Mouse (Mus musculus): ENCODE measurements around the gene Hist1h3d.
"Not testable (repeated sequence)": the region's sequence is repeated elsewhere in the genome, so short reads cannot be mapped to it uniquely, and the experiment has no call there.

Hist1h3d gene

GRCm38 (mm10) chr13:23575271-23575851 lies at the start of gene Hist1h3d:
Hist1h3d (plus strand) TSS chr13:23575763.
- peak; percentile 86 for DNase-seq (ENCODE audit: low read depth)

DNA sequence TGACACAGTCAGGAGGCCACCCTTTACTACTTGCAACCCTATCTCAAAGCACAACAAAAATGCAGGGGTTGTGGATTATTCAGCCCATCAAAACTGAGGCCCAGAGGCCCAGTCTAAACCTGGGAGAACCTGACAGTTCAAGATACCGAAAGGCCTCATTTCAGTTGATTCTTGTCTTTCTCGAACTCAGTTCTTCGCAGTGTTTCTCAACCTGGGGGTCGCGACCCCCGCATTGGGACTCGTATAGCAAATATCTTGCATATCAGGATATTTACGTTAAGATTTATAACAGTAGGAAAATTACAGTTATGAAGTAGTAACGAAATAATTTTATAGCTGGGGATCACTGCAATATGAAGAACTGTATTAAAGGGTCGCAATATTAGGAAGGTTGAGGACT lies 49.7 kb upstream of the Hist1h3d start:
- DNase-seq (ENCODE audit: low read depth): no peak

DNA sequence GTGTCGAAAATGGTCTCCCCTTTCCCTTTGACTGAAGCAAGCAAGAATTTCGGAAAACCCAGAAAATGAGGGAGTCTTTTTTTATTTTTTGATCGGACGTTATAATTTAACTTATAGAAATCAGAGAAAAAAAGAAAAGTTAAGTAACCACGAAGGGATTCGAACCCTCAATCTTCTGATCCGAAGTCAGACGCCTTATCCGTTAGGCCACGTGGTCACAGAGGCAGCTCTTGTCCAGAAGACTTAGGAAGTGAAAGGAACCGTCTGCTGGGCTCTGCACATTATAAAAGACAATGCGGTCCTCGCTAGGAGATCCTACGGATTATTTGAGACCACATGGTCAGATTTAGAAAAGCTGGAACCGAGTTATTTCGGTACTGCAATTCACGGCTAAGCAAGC lies 49.3 kb upstream of the Hist1h3d start:
- peak; percentile 96 for DNase-seq (ENCODE audit: low read depth)

DNA sequence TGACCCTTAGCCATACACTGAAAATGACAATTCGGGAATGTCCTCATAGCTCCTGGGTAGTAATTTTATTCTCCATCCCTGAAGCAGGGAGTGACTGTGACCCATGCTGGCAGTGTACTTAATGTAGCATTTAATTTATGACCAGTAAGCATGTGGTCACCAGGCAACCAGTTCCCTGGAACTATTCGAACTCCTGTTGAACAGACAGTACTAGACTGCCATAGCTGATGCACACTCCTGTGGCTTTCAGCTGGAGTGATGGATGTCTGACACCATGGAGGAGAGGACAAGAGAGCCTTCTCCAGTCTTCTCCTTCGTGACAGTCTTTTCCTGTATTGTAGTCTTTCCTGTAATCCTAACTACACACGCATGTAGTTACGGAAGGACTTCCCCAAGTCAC lies 46.6 kb upstream of the Hist1h3d start:
- DNase-seq (ENCODE audit: low read depth): peak; percentile 10

DNA sequence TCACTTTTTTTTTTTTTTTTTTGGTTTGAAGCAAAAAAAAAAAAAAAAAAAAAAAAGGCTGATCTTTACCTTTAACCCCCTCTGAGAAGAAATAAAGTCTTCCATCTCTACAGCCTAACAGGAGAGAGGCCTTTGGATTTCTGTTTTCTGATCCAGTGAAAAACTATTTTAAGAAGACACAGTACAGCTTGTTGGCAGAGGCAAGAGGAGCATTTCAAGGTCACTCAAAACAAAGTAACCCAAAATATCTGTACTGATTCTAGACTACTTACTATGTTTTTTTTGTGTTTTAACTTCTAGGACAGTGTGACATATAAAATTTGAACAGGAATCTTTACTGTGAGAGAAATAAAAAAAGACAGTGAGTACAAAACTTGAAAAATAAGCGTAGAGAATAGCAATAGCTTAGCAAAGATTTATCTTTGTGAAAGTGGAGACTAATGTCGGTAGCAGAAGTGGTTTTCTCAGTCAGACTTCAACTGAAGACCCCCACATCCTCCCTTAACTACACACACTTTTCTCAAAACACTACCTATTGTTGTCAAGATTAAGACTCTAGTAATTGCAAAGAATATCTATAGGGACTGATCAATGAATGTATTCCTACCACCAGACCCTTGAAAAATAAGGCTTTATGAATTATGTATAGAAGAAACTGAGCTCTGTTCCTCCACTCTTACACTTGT lies 45.9 kb upstream of the Hist1h3d start:
- DNase-seq (ENCODE audit: low read depth): no peak

- peak; percentile 90 for DNase-seq (ENCODE audit: low read depth)
Measured at GRCm38 (mm10) chr13:23530181-23530900, 45.2 kb upstream of the Hist1h3d start.

DNA sequence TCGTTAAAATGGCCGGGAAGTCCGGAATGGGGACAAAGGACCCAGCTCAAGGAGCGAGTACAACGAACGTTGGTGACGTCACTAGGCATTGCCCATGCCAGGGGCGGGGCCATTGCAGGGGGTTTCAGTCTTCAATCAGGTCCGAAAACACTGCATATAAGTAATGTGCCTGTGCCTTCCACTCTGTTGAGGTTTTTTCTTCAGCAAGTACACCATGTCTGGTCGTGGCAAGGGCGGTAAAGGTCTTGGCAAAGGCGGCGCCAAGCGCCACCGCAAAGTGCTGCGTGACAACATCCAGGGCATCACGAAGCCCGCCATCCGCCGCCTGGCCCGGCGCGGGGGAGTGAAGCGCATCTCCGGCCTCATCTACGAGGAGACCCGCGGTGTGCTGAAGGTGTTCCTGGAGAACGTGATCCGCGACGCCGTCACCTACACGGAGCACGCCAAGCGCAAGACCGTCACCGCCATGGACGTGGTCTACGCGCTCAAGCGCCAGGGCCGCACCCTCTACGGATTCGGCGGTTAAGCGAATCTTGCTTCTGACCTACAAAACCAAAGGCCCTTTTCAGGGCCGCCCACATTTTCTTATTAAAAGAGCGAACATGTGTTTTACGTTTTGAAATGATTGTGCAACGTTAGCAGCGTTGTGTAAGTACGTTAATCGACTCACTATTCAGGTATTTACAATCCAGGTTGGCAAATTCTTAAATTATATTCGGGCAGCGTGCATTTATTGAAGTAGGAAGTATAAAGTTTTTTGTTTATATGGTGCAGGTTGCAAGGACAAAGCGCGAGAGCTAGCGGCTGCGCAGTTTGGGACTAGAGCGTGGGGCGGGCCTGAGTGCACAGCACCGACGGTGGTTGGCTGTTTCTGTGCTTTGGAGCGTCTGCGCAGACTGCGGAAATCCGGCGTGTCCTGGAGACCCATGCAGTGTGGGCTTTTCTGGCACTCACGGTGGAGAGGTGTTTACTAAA lies 44.4 kb upstream of the Hist1h3d start, which contains the start of gene Hist1h4h:
Gene Hist1h4h, plus strand, starts transcription at position 150 of the 975 bp plus-strand sequence.
- peak; percentile 98 for DNase-seq (ENCODE audit: low read depth)

DNA sequence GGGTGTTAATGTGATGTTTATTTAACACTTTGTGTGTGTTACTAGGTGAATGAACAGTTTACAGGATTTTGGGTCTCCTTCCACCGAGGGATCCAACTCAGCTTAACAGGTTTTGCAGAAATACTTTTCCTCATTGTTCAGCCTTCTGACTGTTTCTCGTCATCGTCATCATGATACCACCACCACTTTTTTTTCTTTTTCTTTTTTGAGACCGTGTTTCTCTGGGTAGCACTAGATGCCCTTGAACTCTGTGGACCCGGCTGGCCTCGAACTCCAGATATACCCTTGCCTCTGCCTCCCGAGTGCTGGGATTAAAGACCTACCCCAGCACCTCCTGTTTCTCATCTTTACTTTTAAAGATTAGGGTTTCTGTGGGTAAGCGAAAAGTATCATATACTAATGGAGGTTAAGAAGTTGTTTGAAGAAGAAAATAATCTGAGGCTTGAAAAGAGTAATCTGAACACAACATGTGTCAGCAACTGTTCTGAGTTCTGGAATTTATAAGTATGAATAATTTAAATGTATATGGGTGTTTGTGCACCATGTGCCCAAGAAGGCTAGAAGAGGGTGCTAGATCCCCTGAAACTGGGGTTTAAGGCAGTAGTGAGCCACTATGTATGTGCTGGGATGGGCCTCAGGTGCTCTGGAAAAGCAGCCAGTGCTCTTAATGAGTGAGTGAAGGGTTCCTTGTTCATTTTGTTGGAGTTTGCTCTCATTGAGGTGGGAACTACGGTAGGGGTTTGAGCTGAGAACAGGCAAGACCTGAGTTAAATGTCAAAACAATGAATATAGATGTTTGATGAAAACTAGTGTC lies 43.1 kb upstream of the Hist1h3d start:
- peak; percentile 49 for DNase-seq (ENCODE audit: low read depth)

GRCm38 (mm10) chr13:23533560-23534367 lies 41.8 kb upstream of the Hist1h3d start, which contains the start of gene Hist1h2af:
Hist1h2af (plus strand) TSS chr13:23533906.
- peak; percentile 88 for DNase-seq (ENCODE audit: low read depth)

DNA sequence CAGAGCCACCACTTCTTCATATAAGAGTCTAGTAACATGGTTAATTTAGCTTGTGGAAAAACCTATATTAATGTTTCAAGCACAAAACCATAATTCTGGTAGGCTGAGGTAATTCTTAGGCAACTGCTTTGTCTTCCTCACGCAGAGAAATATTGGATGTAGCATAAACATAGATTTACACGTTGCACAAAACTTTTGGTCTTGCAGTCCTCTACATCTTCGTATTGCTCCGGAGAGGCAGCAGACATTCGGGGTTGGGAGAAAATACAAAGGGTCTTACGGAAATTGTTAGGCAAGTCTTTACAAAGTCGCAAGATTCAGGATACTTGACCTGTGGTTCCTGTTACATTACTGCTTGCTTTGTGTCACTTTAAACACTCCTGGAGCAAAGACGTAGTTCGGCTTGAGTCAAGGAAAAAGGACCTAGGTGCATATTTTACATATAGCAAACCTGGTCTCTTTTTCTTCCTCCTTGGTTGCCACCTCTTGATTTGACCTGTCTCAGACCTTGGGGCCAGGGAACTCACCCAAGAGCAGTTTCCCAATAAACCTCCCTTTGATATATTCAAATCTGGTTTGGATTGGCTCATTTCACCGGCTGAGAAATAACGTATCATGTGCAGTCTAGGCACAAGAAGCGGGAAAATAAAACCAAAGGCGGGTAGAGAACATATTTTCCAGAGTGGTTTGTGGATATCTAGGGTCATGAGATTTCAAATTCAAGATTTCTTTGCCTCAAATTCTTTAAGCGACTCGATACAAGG lies 41.0 kb upstream of the Hist1h3d start:
- no peak for DNase-seq (ENCODE audit: low read depth)

DNA sequence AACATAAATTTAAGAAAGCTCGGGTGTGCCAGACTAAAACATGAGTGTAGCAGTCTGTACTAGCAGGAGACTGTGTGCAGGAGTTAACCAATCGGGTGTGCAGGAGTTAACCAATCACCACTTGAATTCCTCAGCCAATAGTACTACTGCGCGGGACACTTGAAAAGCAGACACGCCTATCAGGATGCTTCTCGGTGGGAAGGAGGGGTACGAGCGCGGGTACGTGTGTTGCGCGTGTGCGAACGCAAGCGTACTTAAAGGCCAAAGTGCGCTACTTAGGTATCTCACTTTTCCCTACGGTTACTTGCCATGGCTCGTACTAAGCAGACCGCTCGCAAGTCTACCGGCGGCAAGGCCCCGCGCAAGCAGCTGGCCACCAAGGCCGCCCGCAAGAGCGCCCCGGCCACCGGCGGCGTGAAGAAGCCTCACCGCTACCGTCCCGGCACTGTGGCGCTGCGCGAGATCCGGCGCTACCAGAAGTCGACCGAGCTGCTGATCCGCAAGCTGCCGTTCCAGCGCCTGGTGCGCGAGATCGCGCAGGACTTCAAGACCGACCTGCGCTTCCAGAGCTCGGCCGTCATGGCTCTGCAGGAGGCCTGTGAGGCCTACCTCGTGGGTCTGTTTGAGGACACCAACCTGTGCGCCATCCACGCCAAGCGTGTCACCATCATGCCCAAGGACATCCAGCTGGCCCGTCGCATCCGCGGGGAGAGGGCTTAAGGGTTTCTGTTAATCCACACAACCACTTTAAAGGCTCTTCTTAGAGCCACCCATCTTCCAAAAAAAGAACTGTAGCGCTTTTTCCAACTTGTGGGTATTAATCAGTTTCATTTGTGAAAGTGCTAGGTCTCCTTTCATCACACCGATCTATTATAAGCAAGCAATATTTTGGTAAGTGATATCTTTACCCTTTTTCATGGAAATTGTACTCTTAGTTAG lies 40.2 kb upstream of the Hist1h3d start, which contains the start of gene Hist1h3g:
Gene Hist1h3g, plus strand, starts transcription at position 286 of the 939 bp plus-strand sequence.
- DNase-seq (ENCODE audit: low read depth): peak; percentile 96

DNA sequence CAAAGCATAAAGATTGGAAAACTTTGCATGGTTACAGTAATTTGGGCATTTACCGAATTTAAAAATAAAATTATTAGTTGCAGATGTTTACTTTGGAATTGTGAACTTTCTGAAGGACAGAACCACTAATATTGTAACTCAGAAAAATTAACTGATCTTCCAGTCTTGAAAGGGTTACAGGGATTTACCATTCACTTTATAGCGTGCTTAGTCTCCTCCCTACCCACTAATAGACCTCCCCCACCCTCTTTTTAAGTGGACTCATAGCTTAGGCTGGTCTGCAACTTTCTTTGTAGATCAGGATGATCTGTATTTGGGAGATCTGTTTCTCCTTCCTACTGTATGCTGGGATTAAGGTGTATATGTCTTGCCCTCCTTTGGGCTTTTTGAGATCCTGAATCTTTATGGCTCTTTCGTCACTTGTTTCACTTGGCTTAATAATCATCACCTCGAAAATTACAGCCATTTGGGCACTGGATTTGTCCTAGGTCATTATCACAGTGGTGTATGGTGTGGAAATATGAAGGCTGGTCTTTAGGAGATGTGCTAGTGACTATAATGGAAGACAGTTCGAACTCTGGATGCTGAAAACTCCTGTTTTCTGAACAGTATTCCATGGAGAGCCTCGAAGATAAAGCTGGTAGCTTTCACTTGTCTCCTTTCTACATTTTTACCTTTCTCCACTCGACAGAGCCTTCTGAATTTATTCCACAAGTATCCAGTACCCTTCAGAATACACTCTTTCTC lies 39.3 kb upstream of the Hist1h3d start:
- DNase-seq (ENCODE audit: low read depth): no peak

DNA sequence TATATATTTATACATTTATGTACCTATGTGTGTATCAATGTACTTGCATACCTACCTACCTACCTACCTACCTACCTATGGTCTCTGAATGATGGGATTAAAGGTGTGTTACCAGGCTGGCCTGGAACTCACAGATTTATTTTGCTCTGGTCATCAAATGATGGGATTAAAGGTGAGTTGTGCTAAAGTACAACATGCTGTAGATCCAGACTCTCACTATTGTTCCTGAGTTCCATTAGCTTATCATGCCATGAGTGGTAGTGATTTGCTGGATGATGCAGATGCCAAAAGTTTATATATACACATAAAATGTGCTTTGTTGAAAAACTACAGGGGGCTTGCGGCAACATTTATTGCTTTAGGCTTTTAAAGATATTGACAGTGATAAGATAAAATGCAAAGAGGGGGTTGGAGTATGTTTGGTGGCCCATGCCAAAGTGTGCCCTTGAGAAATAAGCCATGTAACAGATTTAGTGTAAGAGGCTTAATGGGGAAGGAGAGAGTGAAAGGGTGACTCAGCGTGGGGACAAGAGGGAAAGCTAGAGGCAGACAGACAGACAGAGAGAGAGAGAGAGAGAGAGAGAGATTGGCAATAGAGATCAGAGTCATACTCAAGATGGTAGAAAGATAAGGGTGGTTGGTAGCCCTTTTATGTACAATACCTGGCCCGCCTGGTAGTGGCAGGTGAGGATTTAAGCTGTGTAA lies 38.4 kb upstream of the Hist1h3d start:
- no peak for DNase-seq (ENCODE audit: low read depth)

DNA sequence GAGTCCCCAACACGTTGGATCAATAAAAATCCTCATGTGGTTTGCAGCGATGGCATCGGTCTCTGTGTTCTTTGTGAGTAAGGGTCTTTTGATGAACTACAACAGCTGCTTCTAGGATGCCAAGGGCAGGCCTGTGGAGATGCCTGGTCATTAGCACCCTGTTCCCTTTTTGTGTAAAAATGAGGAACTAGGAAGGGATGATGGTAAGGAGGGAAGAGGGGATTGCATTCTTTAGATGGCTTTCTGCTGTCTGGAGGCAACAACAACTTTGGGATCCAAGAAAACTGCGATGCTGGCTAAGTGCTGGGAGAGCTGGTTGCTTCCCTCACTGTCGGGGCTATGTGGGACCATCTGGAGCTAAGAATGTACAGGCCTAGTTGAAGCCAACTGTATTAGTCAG lies 37.3 kb upstream of the Hist1h3d start:
- DNase-seq (ENCODE audit: low read depth): no peak

- DNase-seq (ENCODE audit: low read depth): not testable (repeated sequence)
Measured at GRCm38 (mm10) chr13:23539821-23540220, 35.7 kb upstream of the Hist1h3d start.

- no peak for DNase-seq (ENCODE audit: low read depth)
Measured at GRCm38 (mm10) chr13:23541497-23541896, 34.1 kb upstream of the Hist1h3d start.
